8 mouse cellular contexts compared by ENCODE assay signal in genomic region chr4:133814804-133815515, GRCm38 (mm10). TPM values are rescaled to one million over a fixed set of nuclear protein-coding genes. Genes with fewer than 3 reads are reported as not detected.
DNase-seq lines count a peak whose midpoint lies in the region; ATAC-seq and TF ChIP-seq lines count a peak whose summit lies in the region.

No protein-coding gene starts in this region.

- ATAC-seq in heart, embryonic 12.5 days (ENCODE audit: insufficient number of reproducible peaks, low FRiP score) = no peak
- ATAC-seq in forebrain, embryonic 11.5 days (replicated peaks; ENCODE audit: low FRiP score) = no peak
- no peak for ATAC-seq in limb, embryonic 14.5 days (ENCODE audit: low FRiP score, low read depth)
- no peak for ATAC-seq in neural tube, embryonic 13.5 days (ENCODE audit: low read depth)

- no peak for TF ChIP-seq POLR2A in limb, embryonic 14.5 days (IDR thresholded peaks at IDR 0.05; ENCODE audit: borderline replicate concordance, extremely low read depth, insufficient read depth, insufficient read length)

- H3K9ac ChIP-seq in heart, embryonic 12.5 days = peak overlapping the region; percentile 79
- peak overlapping the region; percentile 91 for H3K9ac ChIP-seq in forebrain, embryonic 11.5 days (ENCODE audit: low read length)
- peak overlapping the region; percentile 82 for H3K9ac ChIP-seq in limb, embryonic 14.5 days (ENCODE audit: low read depth, low read length, severe bottlenecking)
- H3K9ac ChIP-seq in neural tube, embryonic 13.5 days = peak overlapping the region; percentile 82

- no peaks in the 10 kb centered on the region for H3K27me3 ChIP-seq in heart, embryonic 12.5 days (replicated peaks)
- no peaks in the 10 kb centered on the region for H3K27me3 ChIP-seq in forebrain, embryonic 11.5 days (ENCODE audit: control insufficient read depth, insufficient read depth, low read length)
- H3K27me3 ChIP-seq in limb, embryonic 14.5 days (ENCODE audit: control insufficient read depth, insufficient read depth, low read length) = no peaks in the 10 kb centered on the region
- H3K27me3 ChIP-seq in neural tube, embryonic 13.5 days = peaks cover 3% of the 10 kb centered on the region; the same call in 1 of the 2 replicates

- 15% methylated on average over 25 of the region's 25 CpGs for WGBS in heart, embryonic 12.5 days
- 3% methylated on average over 25 of the region's 25 CpGs for WGBS in forebrain, embryonic 11.5 days
- WGBS in limb, embryonic 14.5 days = 12% methylated on average over 25 of the region's 25 CpGs
- 8% methylated on average over 25 of the region's 25 CpGs for WGBS in neural tube, embryonic 13.5 days

- peak overlapping the region; percentile 100 for H3K27ac ChIP-seq in heart, embryonic 12.5 days (ENCODE audit: poor library complexity, severe bottlenecking)
- peak overlapping the region; percentile 100 for H3K27ac ChIP-seq in forebrain, embryonic 11.5 days (ENCODE audit: low read depth, low read length)
- peak overlapping the region; percentile 100 for H3K27ac ChIP-seq in limb, embryonic 14.5 days (replicated peaks; ENCODE audit: low read depth, low read length)
- peak overlapping the region; percentile 98 for H3K27ac ChIP-seq in neural tube, embryonic 13.5 days (replicated peaks)

- no peaks in the 10 kb centered on the region for H3K36me3 ChIP-seq in heart, embryonic 12.5 days
- H3K36me3 ChIP-seq in forebrain, embryonic 11.5 days (ENCODE audit: control insufficient read depth, insufficient read depth, low read length) = no peaks in the 10 kb centered on the region
- no peaks in the 10 kb centered on the region for H3K36me3 ChIP-seq in limb, embryonic 14.5 days (ENCODE audit: control insufficient read depth, insufficient read depth, low read length)
- no peaks in the 10 kb centered on the region for H3K36me3 ChIP-seq in neural tube, embryonic 13.5 days

- peaks cover 21% of the 10 kb centered on the region for H3K4me1 ChIP-seq in heart, embryonic 12.5 days (replicated peaks)
- peaks cover 13% of the 10 kb centered on the region for H3K4me1 ChIP-seq in forebrain, embryonic 11.5 days (replicated peaks; ENCODE audit: control insufficient read depth, insufficient read depth, low read length)
- peaks cover 13% of the 10 kb centered on the region for H3K4me1 ChIP-seq in limb, embryonic 14.5 days (ENCODE audit: control insufficient read depth, insufficient read depth, low read length)
- peaks cover 33% of the 10 kb centered on the region for H3K4me1 ChIP-seq in neural tube, embryonic 13.5 days (replicated peaks)

- H3K4me2 ChIP-seq in heart, embryonic 12.5 days = peak overlapping the region; percentile 71
- peak overlapping the region; percentile 84 for H3K4me2 ChIP-seq in forebrain, embryonic 11.5 days (ENCODE audit: low read depth, low read length, severe bottlenecking)
- peak overlapping the region; percentile 48 for H3K4me2 ChIP-seq in limb, embryonic 14.5 days (replicated peaks; ENCODE audit: low read depth, low read length, severe bottlenecking)
- H3K4me2 ChIP-seq in neural tube, embryonic 13.5 days = peak overlapping the region; percentile 60

- no peaks in the 10 kb centered on the region for H3K9me3 ChIP-seq in heart, embryonic 12.5 days (replicated peaks)
- no peaks in the 10 kb centered on the region for H3K9me3 ChIP-seq in forebrain, embryonic 11.5 days (ENCODE audit: control insufficient read depth, low read length)
- H3K9me3 ChIP-seq in limb, embryonic 14.5 days (ENCODE audit: control insufficient read depth, low read length) = no peaks in the 10 kb centered on the region
- no peaks in the 10 kb centered on the region for H3K9me3 ChIP-seq in neural tube, embryonic 13.5 days

- no peak for DNase-seq in heart, postnatal 36 days
- DNase-seq in Muller cell, postnatal 12 days (ENCODE audit: inconsistent ontology term) = peak; percentile 61
- DNase-seq in forebrain, embryonic 11.5 days (ENCODE audit: low spot score) = peak; percentile 56
- DNase-seq in limb, embryonic 14.5 days (ENCODE audit: low spot score) = peak; percentile 59
- DNase-seq in gastrocnemius, postnatal 10 days = no peak
- DNase-seq in layer of hippocampus, postnatal 10 days (ENCODE audit: low spot score in 2 of 2) = no peak

- H3K4me3 ChIP-seq in heart, embryonic 12.5 days = peak overlapping the region; percentile 65
- H3K4me3 ChIP-seq in forebrain, embryonic 11.5 days (ENCODE audit: low read depth, low read length) = peak overlapping the region; percentile 58
- peak overlapping the region; percentile 58 for H3K4me3 ChIP-seq in limb, embryonic 14.5 days (replicated peaks; ENCODE audit: low read length)
- H3K4me3 ChIP-seq in neural tube, embryonic 13.5 days = peak overlapping the region; percentile 66

- intact Hi-C loops in heart, postnatal 36 days (cut with DNase I) = loop anchor here (1.0 to 2.0 kb wide), 3 partner anchors 14 to 143 kb away; partner anchors contain the start of gene Pigv

RNA-seq across cellular contexts. Expression of gene Arid1a, which starts 58.4 kb away (rescaled TPM):
- 24.5 and 28.7 TPM in 2 replicates for polyA plus RNA-seq in heart, embryonic 12.5 days (2016; fragmentation: Nextera tagmentation; extraction: Ambion mirVana)
- total RNA-seq in heart, postnatal 36 days (2021) = 10 to 100 TPM; 37.7 to 42.1 TPM
- 54.2 and 56.6 TPM in 2 replicates for polyA plus RNA-seq in forebrain, embryonic 11.5 days (2014; fragmentation: Nextera tagmentation; extraction: Ambion mirVana)
- 70.8 and 87.1 TPM in 2 replicates for polyA plus RNA-seq in limb, embryonic 14.5 days (2012; rRNA removed)
- polyA plus RNA-seq in limb, embryonic 14.5 days (2014; fragmentation: Nextera tagmentation; extraction: Ambion mirVana) = 33.3 and 40.8 TPM in 2 replicates
- polyA plus RNA-seq in neural tube, embryonic 13.5 days (2015; fragmentation: Nextera tagmentation; extraction: Ambion mirVana) = 31.8 and 37.3 TPM in 2 replicates
- 10 to 100 TPM; 33.5 to 44.1 TPM for total RNA-seq in gastrocnemius, postnatal 10 days (2021)
- 10 to 100 TPM; 74.6 to 76.4 TPM for total RNA-seq in layer of hippocampus, postnatal 10 days (2021)

Comparison
In these comparisons a context has a peak if more than half of its experiments do, and no peak if none do; other contexts are left out.
1. DNase-seq: peak in Muller cell, postnatal 12 days (single experiment), forebrain, embryonic 11.5 days (single experiment) and limb, embryonic 14.5 days (single experiment); none in heart, postnatal 36 days (0 of 2), gastrocnemius, postnatal 10 days (single experiment) and layer of hippocampus, postnatal 10 days (0 of 2).
2. Peak in every context shown above with its lines, with median percentiles within 50 percentile points of each other: H3K27ac ChIP-seq, H3K4me2 ChIP-seq, H3K4me3 ChIP-seq and H3K9ac ChIP-seq.